Mouse (Mus musculus) bone marrow, adult 2 months (tissue): Measurements from ENCODE around the gene 4930523C07Rik.

Experiments
- CTCF ChIP-seq: fragments of 200-500 bp; IDR thresholded peaks from 2 replicates; pipeline ENCODE4 v1.5.1; 2011; ENCODE audit warnings: low read length, control low read depth; ENCODE audit not compliant: control insufficient read depth, insufficient read depth
- POLR2A ChIP-seq: fragments of 200-500 bp; IDR thresholded peaks from 2 replicates; pipeline ENCODE4 v1.6.1; 2011; ENCODE audit warnings: low read depth, mild to moderate bottlenecking, control low read depth, low read length, borderline replicate concordance; ENCODE audit not compliant: control insufficient read depth

DNA sequence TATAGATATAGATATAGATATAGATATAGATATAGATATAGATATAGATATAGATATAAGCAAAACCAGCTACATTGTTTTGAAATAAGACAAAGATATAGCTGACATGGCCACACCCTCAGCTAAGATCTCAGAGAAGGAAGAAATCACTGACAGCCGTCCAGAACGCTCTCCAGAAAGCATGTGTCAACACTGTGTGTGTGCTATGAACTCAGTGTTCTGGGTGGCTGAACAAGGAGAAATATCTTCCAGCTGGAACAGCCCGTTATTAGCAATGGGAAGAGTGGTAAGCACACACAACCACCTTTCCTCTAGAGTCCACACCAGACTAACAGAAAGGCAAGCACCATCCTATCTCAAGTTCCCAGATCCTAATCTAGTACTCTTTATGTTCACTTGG is 8.6 kb upstream of the 4930523C07Rik start:
- TF ChIP-seq POLR2A (no peak), CTCF (no peak)
